Mouse (Mus musculus): ENCODE measurements at regions not wholly inside any gene's neighbourhood (a gene's known extent, or its start where the extent isn't known, plus 50 kb on each side); places are given as distances from the start of the nearest gene placed in this dataset.

GRCm38 (mm10) chr3:39234921-39235320 lies 348.2 kb downstream of the Fat4 start:
- DNase-seq (ENCODE audit: low spot score), result no peak

DNA sequence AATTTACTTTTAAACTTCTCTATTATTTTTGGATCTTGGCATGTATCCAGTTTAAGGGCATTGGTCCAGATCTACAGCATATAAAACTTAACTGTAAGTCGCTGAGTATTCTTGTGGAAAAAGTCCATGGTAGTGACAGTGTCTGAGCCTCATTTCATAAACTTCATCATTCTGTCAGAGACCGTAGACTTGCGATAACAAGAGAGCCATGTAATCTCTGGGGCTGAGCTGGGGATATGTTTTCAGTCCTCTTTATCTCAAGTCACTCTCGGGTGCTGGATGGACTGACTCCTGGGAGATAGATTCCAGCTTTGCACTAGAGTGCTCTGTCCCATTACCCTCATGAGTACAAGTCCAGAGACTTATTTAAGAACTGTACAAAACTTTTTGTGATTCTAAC lies 362.0 kb downstream of the Fat4 start:
- no peak for DNase-seq (ENCODE audit: low spot score)

- peak; percentile 36 for DNase-seq (ENCODE audit: low spot score)
These were observed 362.6 kb downstream of the Fat4 start for GRCm38 (mm10) chr3:39249224-39249892.

DNA sequence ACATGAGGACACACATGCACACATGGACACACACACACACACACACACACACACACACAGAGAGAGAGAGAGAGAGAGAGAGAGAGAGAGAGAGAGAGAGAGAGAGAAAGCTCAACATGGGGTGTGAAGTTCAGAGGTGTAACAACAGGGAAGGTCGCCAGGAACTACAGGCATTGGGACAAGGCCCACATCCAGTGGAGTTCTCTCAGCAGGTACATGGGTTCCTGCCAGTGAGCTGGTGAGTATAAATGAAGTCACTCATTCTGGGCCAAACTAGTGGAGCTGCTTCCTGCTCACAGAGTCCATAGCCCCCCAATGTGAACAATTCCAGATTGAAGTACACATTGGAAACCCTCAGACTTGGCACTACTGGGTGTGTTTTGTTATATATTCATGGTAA lies 366.3 kb downstream of the Fat4 start:
- no peak for DNase-seq (ENCODE audit: low spot score)

DNA sequence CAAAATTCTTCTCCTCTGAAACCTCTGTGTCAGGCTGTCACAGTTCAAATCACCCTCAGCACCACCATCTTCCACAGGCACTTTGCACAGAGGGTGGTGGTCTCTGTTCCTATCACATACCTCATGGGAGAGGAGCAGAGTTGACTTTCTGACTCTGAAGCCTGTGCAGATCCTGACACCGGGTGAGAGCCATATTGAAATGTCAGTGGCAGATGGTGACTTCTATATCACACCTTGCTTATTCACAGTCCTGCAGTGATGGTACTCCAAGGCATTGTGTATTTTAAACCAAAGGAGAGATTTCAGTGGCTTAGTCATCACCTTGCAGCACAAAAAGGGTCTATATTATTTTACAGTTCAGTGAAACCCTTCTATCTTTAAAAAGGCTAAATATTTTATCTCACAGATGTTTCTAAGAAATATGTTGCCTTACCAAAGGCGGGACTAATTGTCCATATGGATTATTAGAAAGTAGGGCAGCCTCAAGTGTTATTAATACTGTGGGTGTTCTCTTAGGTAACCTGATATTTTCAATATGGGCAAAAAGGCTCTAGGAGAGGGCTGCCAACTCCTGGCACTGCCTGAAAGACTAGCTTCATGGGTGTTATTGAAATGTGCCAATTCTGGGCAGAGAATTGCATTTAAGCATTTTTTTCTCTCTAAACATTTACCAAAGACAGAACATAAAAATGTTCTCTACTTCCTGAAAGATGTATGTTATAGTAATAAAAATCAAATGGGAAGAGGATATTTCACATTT lies 378.1 kb downstream of the Fat4 start:
- no peak for DNase-seq (ENCODE audit: low spot score)

DNA sequence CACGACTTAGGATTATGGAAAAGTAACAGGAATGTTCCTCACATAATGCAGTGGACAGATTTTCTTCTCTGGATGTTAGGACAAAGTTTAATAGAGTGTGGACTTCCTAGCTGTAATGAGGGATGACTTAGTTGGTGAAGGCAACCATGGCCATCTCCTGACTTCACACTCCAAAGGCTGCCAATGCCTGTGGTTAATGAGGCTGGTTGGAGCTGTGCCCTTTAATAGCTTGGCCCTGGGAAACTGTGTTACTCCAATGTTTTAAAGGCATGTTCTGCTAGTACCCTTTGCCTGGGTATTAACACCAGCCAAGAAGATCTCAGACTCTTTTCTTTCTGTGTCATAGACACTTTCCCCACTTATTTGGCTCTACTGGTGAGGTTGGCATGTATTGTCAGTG lies 378.9 kb downstream of the Fat4 start:
- no peak for DNase-seq (ENCODE audit: low spot score)

- no peak for DNase-seq (ENCODE audit: low spot score)
These were observed 382.6 kb downstream of the Fat4 start for GRCm38 (mm10) chr3:39269388-39269787.

- no peak for DNase-seq (ENCODE audit: low spot score)
These were observed 385.9 kb downstream of the Fat4 start for GRCm38 (mm10) chr3:39272616-39273015.

GRCm38 (mm10) chr3:39276897-39277296 lies 390.2 kb downstream of the Fat4 start:
- DNase-seq (ENCODE audit: low spot score), result no peak

DNA sequence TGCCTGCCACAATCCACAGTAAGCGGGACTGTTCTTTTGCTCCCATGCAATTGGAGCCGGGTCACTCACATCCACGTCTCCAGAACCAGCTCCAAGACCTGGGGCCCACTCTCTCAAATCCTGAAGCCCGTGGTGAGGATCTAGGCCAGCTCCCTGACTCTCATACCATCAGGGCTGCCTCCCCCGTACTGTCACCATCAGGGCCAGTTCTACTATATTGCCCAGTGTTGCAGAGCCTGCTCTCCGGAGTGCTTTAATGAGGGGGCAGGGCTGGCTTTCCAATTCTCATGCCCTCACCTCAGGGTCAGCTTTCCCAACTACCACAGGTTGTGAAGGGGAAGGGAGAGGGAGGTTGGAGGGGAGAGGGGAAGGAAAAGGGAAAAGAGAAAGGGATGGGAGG lies 390.6 kb downstream of the Fat4 start:
- no peak for DNase-seq (ENCODE audit: low spot score)

DNA sequence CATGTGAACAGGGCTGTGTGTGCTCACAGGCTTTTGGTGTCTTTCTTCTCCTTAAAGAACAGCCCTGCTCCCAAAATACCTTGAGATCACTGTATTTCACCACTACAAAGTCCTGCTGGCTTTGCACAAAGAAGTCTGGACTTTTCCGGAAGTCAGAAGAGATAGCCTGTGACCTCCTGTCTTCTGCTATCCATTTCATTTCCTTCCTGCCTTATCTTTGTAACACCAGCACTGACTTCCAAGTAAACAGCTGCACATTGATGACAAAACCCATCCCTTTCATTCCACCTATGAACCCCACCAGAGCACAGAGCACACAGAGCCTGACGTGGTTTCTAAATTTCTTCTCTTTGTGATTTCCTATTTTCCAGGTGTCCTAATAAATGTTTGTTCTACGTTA lies 408.5 kb downstream of the Fat4 start:
- no peak for DNase-seq (ENCODE audit: low spot score)

DNA sequence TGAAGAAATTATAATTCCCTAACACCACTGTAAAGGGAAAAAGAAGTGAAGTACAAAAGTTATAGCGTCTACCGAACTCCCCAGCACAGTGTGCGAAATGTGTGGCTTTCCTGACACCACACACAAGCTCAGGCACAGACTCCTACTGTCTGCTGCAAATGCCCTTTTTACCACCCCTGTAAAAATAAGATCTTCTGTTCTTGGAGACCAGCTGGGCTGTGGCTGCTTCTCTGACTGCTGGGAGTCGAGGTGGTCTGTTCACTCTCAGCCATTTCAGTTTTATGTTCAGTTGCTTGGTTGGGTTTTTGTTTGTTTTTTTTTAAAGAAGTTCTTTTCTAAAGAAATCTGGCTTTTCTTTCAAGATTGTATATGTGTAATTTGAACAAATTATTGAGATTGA lies 409.5 kb downstream of the Fat4 start:
- DNase-seq (ENCODE audit: low spot score), result no peak

DNA sequence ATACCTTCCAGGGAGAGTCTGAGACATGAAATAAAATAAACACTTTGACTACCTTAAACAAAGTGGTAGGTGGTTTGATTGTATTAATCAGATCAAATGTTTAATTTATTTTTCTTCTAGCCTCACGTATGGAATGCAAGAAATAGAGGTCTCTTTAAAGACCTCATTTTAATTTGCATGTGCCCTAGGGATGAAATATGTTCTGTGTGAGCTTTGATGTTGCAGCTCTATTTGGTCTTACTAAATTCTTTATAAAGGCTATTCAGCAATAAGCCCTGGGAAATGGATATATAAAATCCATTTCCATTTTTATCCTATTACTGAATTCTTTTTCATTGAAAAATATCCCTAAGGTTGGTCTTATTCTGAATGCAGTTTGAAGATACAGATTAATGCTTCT lies 422.7 kb downstream of the Fat4 start:
- no peak for DNase-seq (ENCODE audit: low spot score)

GRCm38 (mm10) chr3:39313563-39313962 lies 426.8 kb downstream of the Fat4 start:
- peak; percentile 15 for DNase-seq (ENCODE audit: low spot score)

DNA sequence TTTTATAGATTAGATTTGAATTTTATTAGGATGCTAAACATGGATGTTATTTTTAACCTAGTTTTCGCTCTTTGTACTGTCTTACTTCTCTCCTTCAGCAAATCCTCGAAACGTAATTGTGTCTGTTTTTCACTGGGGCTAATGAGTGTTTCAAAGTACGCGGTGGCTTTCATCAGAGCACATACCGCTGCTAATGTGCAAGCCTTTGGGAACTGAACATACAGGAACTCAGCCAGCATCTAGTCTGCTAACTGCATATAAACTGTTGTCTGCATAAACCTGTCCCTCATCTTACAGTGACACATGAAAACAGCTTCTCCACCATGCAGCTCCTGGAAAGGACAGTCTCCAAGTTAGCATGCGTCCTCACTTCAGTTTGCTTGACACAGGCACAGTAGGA lies 434.1 kb downstream of the Fat4 start:
- peak; percentile 17 for DNase-seq (ENCODE audit: low spot score)

- DNase-seq (ENCODE audit: low spot score), result no peak
These were observed 435.5 kb downstream of the Fat4 start for GRCm38 (mm10) chr3:39322225-39322624.

DNA sequence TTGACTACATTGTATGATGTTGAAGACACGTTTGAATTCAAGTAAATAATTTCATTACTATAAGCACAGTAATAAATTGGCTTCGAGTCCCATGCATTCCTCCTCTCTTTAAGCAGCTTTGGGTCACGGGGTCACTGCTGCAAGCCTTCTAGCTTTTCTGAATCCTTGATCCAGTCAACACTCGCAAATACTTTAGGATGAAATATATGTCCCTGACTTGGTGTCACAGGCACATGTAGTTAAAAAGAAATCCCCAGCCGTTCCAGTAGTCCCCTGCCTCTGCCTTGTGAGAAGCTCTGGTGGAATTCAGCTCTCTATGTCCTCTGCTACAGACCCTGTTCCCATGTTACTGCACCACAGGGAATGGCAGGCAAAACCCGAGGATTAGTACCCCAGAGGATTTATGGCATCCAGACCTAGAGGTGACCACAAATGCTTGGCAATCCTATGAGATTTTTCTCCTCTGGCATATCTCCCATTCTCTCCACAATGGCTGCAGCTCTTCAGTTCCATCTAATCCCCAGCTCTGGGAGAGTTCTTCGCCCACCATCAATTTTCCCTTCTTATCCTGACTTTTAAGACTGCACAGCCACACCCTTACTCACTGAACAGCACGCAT lies 449.0 kb downstream of the Fat4 start:
- DNase-seq (ENCODE audit: low spot score), result no peak

DNA sequence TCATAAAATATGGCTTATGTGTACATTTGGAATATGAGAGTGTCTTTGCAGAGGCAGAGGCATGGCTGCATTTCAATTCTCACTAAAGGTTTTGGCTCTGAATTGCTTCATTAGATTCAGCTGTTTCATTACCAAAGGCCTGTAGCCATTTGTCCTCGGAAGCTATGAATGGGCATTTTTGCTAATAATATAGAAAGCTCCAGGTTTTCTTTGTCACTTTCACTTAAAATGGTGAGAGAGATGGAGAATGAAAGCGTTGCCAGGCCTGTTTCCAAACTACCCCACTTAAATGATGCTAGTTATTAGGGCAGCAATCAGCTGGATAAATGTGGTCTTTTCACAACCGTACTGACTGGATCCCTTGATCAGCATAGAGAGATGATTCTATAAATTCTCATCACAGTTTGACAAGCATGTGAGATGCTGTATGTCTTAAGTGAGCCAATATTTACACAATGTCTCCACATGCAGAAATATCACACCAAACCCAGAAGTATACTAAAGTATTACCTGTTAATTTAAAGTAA lies 454.5 kb downstream of the Fat4 start:
- no peak for DNase-seq (ENCODE audit: low spot score)

GRCm38 (mm10) chr3:39344078-39344477 lies 457.3 kb downstream of the Fat4 start:
- DNase-seq (ENCODE audit: low spot score), result no peak

GRCm38 (mm10) chr3:39347578-39347977 lies 460.8 kb downstream of the Fat4 start:
- no peak for DNase-seq (ENCODE audit: low spot score)

DNA sequence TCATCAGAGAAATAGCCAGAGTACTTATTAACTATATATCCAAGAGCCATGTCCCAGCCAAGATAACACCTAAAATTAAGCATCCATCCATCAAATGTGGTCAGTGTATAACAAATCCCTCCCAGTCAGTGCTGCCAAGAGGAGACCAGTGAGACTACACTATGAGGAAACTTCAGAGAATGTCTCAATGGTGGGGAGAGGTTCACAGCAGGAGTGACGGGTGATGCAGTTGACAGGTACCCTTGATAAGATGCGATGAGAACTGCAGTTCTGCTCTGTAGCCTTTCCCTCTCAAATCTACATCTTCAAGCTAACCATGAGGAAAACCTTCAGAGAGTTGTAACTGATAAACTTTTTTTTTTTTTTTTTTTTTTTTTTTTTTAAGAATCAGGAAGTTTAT lies 470.3 kb downstream of the Fat4 start:
- DNase-seq (ENCODE audit: low spot score), result no peak

GRCm38 (mm10) chr3:39360278-39360677 lies 473.5 kb downstream of the Fat4 start:
- DNase-seq (ENCODE audit: low spot score), result no peak

GRCm38 (mm10) chr3:39370926-39371325 lies 484.2 kb downstream of the Fat4 start:
- no peak for DNase-seq (ENCODE audit: low spot score)

All from retina, embryonic 14.5 days (tissue).